Mouse (Mus musculus) heart, embryonic 15.5 days (tissue): ENCODE measurements around the gene Dhrs7. TPM values are rescaled to one million over a fixed set of nuclear protein-coding genes. Genes with fewer than 3 reads are reported as not detected.
"Not testable (repeated sequence)": the region's sequence is repeated elsewhere in the genome, so short reads cannot be mapped to it uniquely, and the experiment has no call there.

Source experiments
- ATAC-seq: fragments of 200-750 bp; cut with Nextera tagmentation; replicated peaks from 2 replicates; pipeline ENCODE4 v1.8.0; 2017; ENCODE audit warnings: low read depth, moderate TSS enrichment; ENCODE audit not compliant: insufficient number of reproducible peaks, insufficient read depth, low FRiP score
- H3K27ac ChIP-seq: fragments of 300-500 bp; sonication (generic); 2 replicates; pipeline ENCODE4 v1.5.1; 2015; ENCODE audit warnings: mild to moderate bottlenecking, inconsistent platforms
- H3K27me3 ChIP-seq: fragments of 300-500 bp; sonication (generic); 2 replicates; pipeline ENCODE4 v1.6.1; 2015; ENCODE audit warnings: inconsistent platforms
- H3K36me3 ChIP-seq: fragments of 300-500 bp; sonication (generic); 2 replicates; pipeline ENCODE4 v1.6.1; 2015; ENCODE audit warnings: mild to moderate bottlenecking, inconsistent platforms
- H3K4me1 ChIP-seq: fragments of 300-500 bp; sonication (generic); replicated peaks from 2 replicates; pipeline ENCODE4 v1.6.1; 2015; ENCODE audit warnings: inconsistent platforms
- H3K4me2 ChIP-seq: fragments of 300-500 bp; sonication (generic); 2 replicates; pipeline ENCODE4 v1.6.1; 2015; ENCODE audit warnings: inconsistent platforms, mild to moderate bottlenecking, moderate library complexity
- H3K4me3 ChIP-seq: fragments of 300-500 bp; sonication (generic); 2 replicates; pipeline ENCODE4 v1.5.1; 2015; ENCODE audit warnings: mild to moderate bottlenecking, inconsistent platforms
- H3K9ac ChIP-seq: fragments of 300-500 bp; sonication (generic); 2 replicates; pipeline ENCODE4 v1.6.1; 2015; ENCODE audit warnings: mild to moderate bottlenecking, inconsistent platforms
- H3K9me3 ChIP-seq: fragments of 300-500 bp; sonication (generic); replicated peaks from 2 replicates; pipeline ENCODE4 v1.6.1; 2016; ENCODE audit warnings: inconsistent platforms
- WGBS: fragments of 180-500 bp; shearing (Covaris S2); methylation state at CpG from one replicate; pipeline ENCODE4 v1.1.7; 2015; ENCODE audit warnings: mixed read lengths; 5-methylcytosine and 5-hydroxymethylcytosine counted together
- polyA plus RNA-seq: library from polyadenylated mRNA; unstranded; fragments of >200 nt; fragmentation: Nextera tagmentation; extraction: Ambion mirVana; gene quantifications from 2 replicates; pipeline ENCODE4 v1.2.1, GENCODE M21; 2015

The Dhrs7 gene
- polyA plus RNA-seq = 74.7 and 82.9 TPM in 2 replicates

GRCm38 (mm10) chr12:72664735-72665337 is at the start of gene Dhrs7:
TSS of gene Dhrs7 (minus strand) at chr12:72664909.
- Histone ChIP-seq H3K4me3 (peak within 1 kb of the TSS; percentile 76), H3K4me1 (peaks cover 23% of the 10 kb centered on the region), H3K27me3 (no peaks in the 10 kb centered on the region), H3K36me3 (no peaks in the 10 kb centered on the region), H3K9ac (peak within 1 kb of the TSS; percentile 81), H3K9me3 (no peaks in the 10 kb centered on the region), H3K27ac (peak within 1 kb of the TSS; percentile 97), H3K4me2 (peak within 1 kb of the TSS; percentile 88)
- ATAC-seq = peak; percentile 99
- WGBS = under 1% methylated on average over 33 of the region's 33 CpGs

- Histone ChIP-seq H3K9me3 (no peaks in the 10 kb centered on the region), H3K9ac (no peak overlapping the region), H3K36me3 (no peaks in the 10 kb centered on the region), H3K27me3 (no peaks in the 10 kb centered on the region), H3K27ac (no peak overlapping the region), H3K4me3 (no peak overlapping the region), H3K4me2 (no peak overlapping the region), H3K4me1 (no peaks in the 10 kb centered on the region)
- 84% methylated on average over 3 of the region's 3 CpGs for WGBS
- ATAC-seq = no peak
Measured at GRCm38 (mm10) chr12:72709981-72710380, 45.3 kb upstream of the Dhrs7 start.

- 84% methylated on average over 4 of the region's 4 CpGs for WGBS
- no peak for ATAC-seq
- no peaks in the 10 kb centered on the region for H3K36me3 ChIP-seq
Measured at GRCm38 (mm10) chr12:72704068-72704467, 39.4 kb upstream of the Dhrs7 start.

GRCm38 (mm10) chr12:72700013-72700412 is 35.3 kb upstream of the Dhrs7 start:
- Histone ChIP-seq H3K4me2 (no peak overlapping the region), H3K4me1 (0 out of 2 replicates have a peak, but pooled peaks cover under 1% of the 10 kb centered on the region), H3K4me3 (no peak overlapping the region), H3K27ac (no peak overlapping the region), H3K36me3 (no peaks in the 10 kb centered on the region), H3K9ac (no peak overlapping the region), H3K9me3 (no peaks in the 10 kb centered on the region), H3K27me3 (no peaks in the 10 kb centered on the region)
- 42% methylated on average over 1 of the region's 1 CpGs for WGBS
- no peak for ATAC-seq

More at GRCm38 (mm10) chr12:72704068-72704467, 39.4 kb upstream of the Dhrs7 start:
- Histone ChIP-seq H3K27ac (no peak overlapping the region), H3K27me3 (no peaks in the 10 kb centered on the region), H3K9me3 (no peaks in the 10 kb centered on the region), H3K4me3 (no peak overlapping the region), H3K4me1 (no peaks in the 10 kb centered on the region), H3K4me2 (no peak overlapping the region), H3K9ac (no peak overlapping the region)

GRCm38 (mm10) chr12:72694901-72695463 is 30.3 kb upstream of the Dhrs7 start:
- no peaks in the 10 kb centered on the region for H3K9me3 ChIP-seq
- H3K4me1 ChIP-seq = peaks cover 7% of the 10 kb centered on the region
- no peak overlapping the region for H3K27ac ChIP-seq
- no peak overlapping the region for H3K4me3 ChIP-seq
- peak overlapping the region; percentile 34 for H3K4me2 ChIP-seq
- WGBS = 20% methylated on average over 9 of the region's 9 CpGs
- H3K36me3 ChIP-seq = no peaks in the 10 kb centered on the region
- H3K27me3 ChIP-seq = no peaks in the 10 kb centered on the region
- no peak overlapping the region for H3K9ac ChIP-seq
- no peak for ATAC-seq

- Histone ChIP-seq H3K36me3 (no peaks in the 10 kb centered on the region), H3K9ac (no peak overlapping the region), H3K27me3 (no peaks in the 10 kb centered on the region), H3K4me1 (peaks cover 7% of the 10 kb centered on the region), H3K9me3 (no peaks in the 10 kb centered on the region), H3K4me3 (0 out of 2 replicates have a peak overlapping the region, but pooled peaks have one; percentile 13), H3K4me2 (peak overlapping the region; percentile 43), H3K27ac (no peak overlapping the region)
- no peak for ATAC-seq
- WGBS = 57% methylated on average over 12 of the region's 12 CpGs
Measured at GRCm38 (mm10) chr12:72694438-72694837, 29.7 kb upstream of the Dhrs7 start.

- ATAC-seq = no peak
- H3K4me2 ChIP-seq = peak overlapping the region; percentile 43
- 35% methylated on average over 6 of the region's 6 CpGs for WGBS
Measured at GRCm38 (mm10) chr12:72693895-72694294, 29.2 kb upstream of the Dhrs7 start.

GRCm38 (mm10) chr12:72688281-72688680 is 23.6 kb upstream of the Dhrs7 start:
- not testable (repeated sequence) for ATAC-seq, H3K9ac ChIP-seq
- WGBS = 26% methylated on average over 2 of the region's 2 CpGs

More at GRCm38 (mm10) chr12:72693895-72694294, 29.2 kb upstream of the Dhrs7 start:
- H3K27ac ChIP-seq = no peak overlapping the region
- H3K36me3 ChIP-seq = no peaks in the 10 kb centered on the region
- H3K4me1 ChIP-seq = peaks cover 7% of the 10 kb centered on the region
- H3K4me3 ChIP-seq = 0 out of 2 replicates have a peak overlapping the region, but pooled peaks have one; percentile 13
- no peak overlapping the region for H3K9ac ChIP-seq
- no peaks in the 10 kb centered on the region for H3K27me3 ChIP-seq
- H3K9me3 ChIP-seq = no peaks in the 10 kb centered on the region

GRCm38 (mm10) chr12:72687741-72688140 is 23.0 kb upstream of the Dhrs7 start:
- not testable (repeated sequence) for H3K27ac ChIP-seq, H3K4me2 ChIP-seq, H3K36me3 ChIP-seq, H3K9me3 ChIP-seq, H3K9ac ChIP-seq, H3K27me3 ChIP-seq, H3K4me1 ChIP-seq, ATAC-seq, H3K4me3 ChIP-seq
- WGBS = 51% methylated on average over 6 of the region's 6 CpGs

More at GRCm38 (mm10) chr12:72688281-72688680, 23.6 kb upstream of the Dhrs7 start:
- H3K27me3 ChIP-seq, H3K9me3 ChIP-seq, H3K27ac ChIP-seq, H3K4me2 ChIP-seq, H3K4me1 ChIP-seq, H3K4me3 ChIP-seq, H3K36me3 ChIP-seq: not testable (repeated sequence)

GRCm38 (mm10) chr12:72686566-72686965 is 21.9 kb upstream of the Dhrs7 start:
- not testable (repeated sequence) for H3K27ac ChIP-seq, H3K4me2 ChIP-seq, H3K9me3 ChIP-seq, H3K9ac ChIP-seq, ATAC-seq, H3K36me3 ChIP-seq, H3K4me3 ChIP-seq, H3K27me3 ChIP-seq
- 82% methylated on average over 4 of the region's 4 CpGs for WGBS
- H3K4me1 ChIP-seq = peaks cover 12% of the 10 kb centered on the region

- Histone ChIP-seq H3K27me3 (no peaks in the 10 kb centered on the region), H3K36me3 (no peaks in the 10 kb centered on the region), H3K4me3 (no peak overlapping the region), H3K4me2 (no peak overlapping the region), H3K9me3 (no peaks in the 10 kb centered on the region), H3K9ac (no peak overlapping the region), H3K4me1 (peaks cover 12% of the 10 kb centered on the region), H3K27ac (no peak overlapping the region)
- no peak for ATAC-seq
- 92% methylated on average over 3 of the region's 3 CpGs for WGBS
Measured at GRCm38 (mm10) chr12:72683612-72684011, 18.9 kb upstream of the Dhrs7 start.
